Mouse (Mus musculus) layer of hippocampus, adult 9-10 months (tissue): ENCODE results near the gene Art4.

Experiments used
- DNase-seq: peaks from one replicate; pipeline ENCODE4 v3.0.0; 2022; ENCODE audit warnings: low spot score

The Art4 gene

GRCm38 (mm10) chr6:136866150-136866549, 8.6 kb upstream of the Art4 start:
- no peak for DNase-seq

GRCm38 (mm10) chr6:136865360-136865759, 7.8 kb upstream of the Art4 start:
- no peak for DNase-seq

GRCm38 (mm10) chr6:136861020-136861419, 3.5 kb upstream of the Art4 start:
- DNase-seq = peak; percentile 56

GRCm38 (mm10) chr6:136858420-136858819, 887 bp upstream of the Art4 start:
- DNase-seq = no peak

- no peak for DNase-seq
Measured at GRCm38 (mm10) chr6:136857873-136858260, 334 bp upstream of the Art4 start.

GRCm38 (mm10) chr6:136856071-136856636, 1.4 kb downstream of the Art4 start:
- no peak for DNase-seq

- DNase-seq = no peak
Measured at GRCm38 (mm10) chr6:136855183-136855582, 2.4 kb downstream of the Art4 start.

GRCm38 (mm10) chr6:136854361-136854781, 3.2 kb downstream of the Art4 start:
- no peak for DNase-seq

GRCm38 (mm10) chr6:136852762-136853161, 4.8 kb downstream of the Art4 start:
- no peak for DNase-seq

GRCm38 (mm10) chr6:136852348-136852747, 5.2 kb downstream of the Art4 start:
- no peak for DNase-seq

GRCm38 (mm10) chr6:136850267-136850666, 7.3 kb downstream of the Art4 start:
- no peak for DNase-seq

- DNase-seq = no peak
Measured at GRCm38 (mm10) chr6:136848971-136849370, 8.6 kb downstream of the Art4 start.

- no peak for DNase-seq
Measured at GRCm38 (mm10) chr6:136848399-136848798, 9.1 kb downstream of the Art4 start.

GRCm38 (mm10) chr6:136847790-136848189, 9.7 kb downstream of the Art4 start:
- no peak for DNase-seq

- no peak for DNase-seq
Measured at GRCm38 (mm10) chr6:136847267-136847666, 10.3 kb downstream of the Art4 start.

GRCm38 (mm10) chr6:136845706-136846480, 11.6 kb downstream of the Art4 start:
- DNase-seq = no peak

GRCm38 (mm10) chr6:136844903-136845302, 12.6 kb downstream of the Art4 start:
- DNase-seq = no peak

- DNase-seq = no peak
Measured at GRCm38 (mm10) chr6:136837323-136837722, 20.2 kb downstream of the Art4 start.

- no peak for DNase-seq
Measured at GRCm38 (mm10) chr6:136835352-136835751, 22.2 kb downstream of the Art4 start, which contains the start of gene Smco3. TSS of gene Smco3 (minus strand) at chr6:136835452.

GRCm38 (mm10) chr6:136831712-136832111, 25.8 kb downstream of the Art4 start:
- no peak for DNase-seq

GRCm38 (mm10) chr6:136828681-136829080, 28.9 kb downstream of the Art4 start:
- no peak for DNase-seq

- DNase-seq = peak; percentile 97
Measured at GRCm38 (mm10) chr6:136827881-136828561, 29.5 kb downstream of the Art4 start, which contains the start of gene Wbp11. TSS of gene Wbp11 (minus strand) at chr6:136828233.

GRCm38 (mm10) chr6:136827516-136827880, 30.0 kb downstream of the Art4 start, which contains the start of gene BC049715:
TSS of gene BC049715 (plus strand) at chr6:136827626.
- no peak for DNase-seq
